Mouse (Mus musculus) cerebellum, adult (tissue): ENCODE measurements around the gene Ccdc162.
"Not testable (repeated sequence)": the region's sequence is repeated elsewhere in the genome, so short reads cannot be mapped to it uniquely, and the experiment has no call there.

Source experiments
- ATAC-seq: cut with Nextera tagmentation; 2 replicates; pipeline ENCODE4 v1.9.2; 2017; ENCODE audit warnings: mild to moderate bottlenecking, moderate library complexity, mixed read lengths; ENCODE audit not compliant: insufficient number of reproducible peaks, low FRiP score, low TSS enrichment

The Ccdc162 gene

GRCm38 (mm10) chr10:41709341-41709740 is 7.1 kb downstream of the Ccdc162 start:
- no peak for ATAC-seq

- ATAC-seq, result no peak
Observed at GRCm38 (mm10) chr10:41699669-41700068, 16.8 kb downstream of the Ccdc162 start.

GRCm38 (mm10) chr10:41697040-41697439 is 19.4 kb downstream of the Ccdc162 start:
- no peak for ATAC-seq

DNA sequence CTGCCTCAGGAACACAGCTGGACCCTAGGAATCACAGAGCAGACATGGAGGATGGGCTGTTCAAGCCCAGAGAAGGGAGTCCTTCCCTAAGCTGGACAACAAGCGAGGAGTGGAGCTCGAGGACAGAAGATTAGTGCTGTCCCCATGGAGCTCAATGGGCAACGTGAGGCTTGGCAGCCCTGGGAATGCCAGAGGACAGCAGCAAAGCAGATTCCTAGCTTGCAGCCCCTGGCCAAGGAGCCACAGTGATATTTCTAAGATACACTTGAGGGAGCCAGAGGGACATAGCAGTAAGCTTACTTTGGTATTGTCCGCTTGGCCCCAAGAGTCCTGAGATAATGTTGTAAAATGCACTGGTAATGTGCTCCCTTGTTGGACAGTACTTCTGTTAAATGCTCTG is 25.5 kb downstream of the Ccdc162 start:
- ATAC-seq, result no peak

DNA sequence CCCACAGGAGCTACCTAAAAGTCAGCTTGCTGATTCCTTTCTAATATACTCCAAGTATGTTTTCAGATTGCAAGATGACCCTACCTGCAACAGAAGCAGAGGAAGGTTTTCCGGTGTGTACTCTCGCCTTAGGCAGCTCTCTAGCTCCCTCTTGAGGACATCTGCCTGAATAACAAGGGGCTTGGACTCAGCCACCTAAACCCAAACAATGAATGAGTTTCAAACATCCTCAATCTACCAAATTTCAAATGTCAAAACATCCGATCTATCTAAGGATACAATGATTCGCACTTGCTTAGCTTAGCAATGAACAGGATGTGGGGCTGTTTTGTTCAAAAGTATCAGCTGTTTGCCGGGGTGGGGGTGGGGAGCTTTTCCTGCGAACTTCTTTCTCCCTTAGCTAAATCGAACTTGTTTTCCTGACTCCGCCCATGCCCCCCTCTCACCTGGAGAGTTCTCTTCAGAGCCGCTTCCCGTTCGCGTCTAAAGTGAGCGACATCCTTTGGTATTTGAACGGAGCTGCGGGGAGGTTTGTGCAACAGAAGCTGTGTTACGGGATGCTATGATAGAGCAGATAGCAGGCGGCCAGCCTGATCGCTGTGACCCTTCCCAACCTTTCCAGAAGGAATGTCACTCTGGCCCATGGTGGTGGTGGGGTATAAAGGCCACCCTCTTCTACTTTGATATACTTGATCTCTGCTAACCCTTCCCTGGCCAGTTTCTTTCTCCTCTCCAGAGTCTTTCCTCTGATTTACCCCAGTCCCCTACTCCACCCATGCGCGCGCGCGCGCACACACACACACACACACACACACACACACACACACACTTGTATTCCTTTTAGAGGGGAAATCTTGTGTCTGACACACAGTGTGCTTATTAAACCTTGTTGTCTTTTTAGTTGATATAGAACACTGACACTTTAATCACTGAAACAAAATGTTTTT is 26.2 kb downstream of the Ccdc162 start:
- peak; percentile 49; the same call in 1 of the 2 replicates for ATAC-seq

GRCm38 (mm10) chr10:41684548-41684996 is 31.9 kb downstream of the Ccdc162 start:
- no peak for ATAC-seq

- ATAC-seq, result 0 out of 2 replicates have a peak, but pooled peaks have one; percentile 31
Observed at GRCm38 (mm10) chr10:41682546-41683393, 33.7 kb downstream of the Ccdc162 start.

GRCm38 (mm10) chr10:41678746-41679360 is 37.6 kb downstream of the Ccdc162 start:
- peak; percentile 89 for ATAC-seq

DNA sequence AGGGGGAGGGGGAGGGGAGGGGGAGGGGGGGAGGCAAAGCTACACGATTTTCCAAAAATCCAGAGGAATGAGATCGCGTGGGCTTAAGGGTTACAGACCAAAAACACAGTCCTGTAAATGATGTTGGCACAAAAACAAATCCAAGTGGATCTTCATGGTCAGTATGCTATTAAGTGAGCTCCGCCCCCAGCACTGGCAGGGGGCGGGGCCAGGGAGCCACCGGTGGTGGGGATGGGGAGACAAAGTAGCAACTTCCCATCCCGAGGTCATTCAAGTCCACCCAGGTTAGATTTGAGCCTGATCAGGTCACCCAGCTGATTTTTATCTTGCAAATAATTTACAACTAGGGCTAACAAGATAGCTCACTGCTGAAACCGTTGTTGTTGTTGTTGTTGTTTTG is 39.0 kb downstream of the Ccdc162 start:
- ATAC-seq, result no peak

DNA sequence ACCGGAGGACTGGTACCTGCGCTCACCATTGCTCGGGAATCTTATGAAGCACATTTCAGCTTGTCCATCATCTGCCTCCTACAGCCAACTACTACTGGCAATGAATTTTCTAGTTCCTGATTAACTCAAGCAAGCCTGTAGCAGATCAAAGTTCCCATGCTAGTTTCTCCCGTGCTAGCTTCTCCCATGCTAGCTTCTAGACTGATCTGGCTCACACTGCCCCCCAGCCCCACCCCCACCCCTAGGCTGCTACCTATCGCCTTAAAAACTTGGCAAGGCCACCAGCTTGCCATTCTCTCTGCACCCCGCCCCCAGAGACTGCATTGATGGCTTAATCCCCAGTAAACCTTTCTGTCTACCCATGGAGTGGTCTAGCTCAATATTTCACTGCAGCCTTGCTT is 39.8 kb downstream of the Ccdc162 start:
- ATAC-seq, result no peak

DNA sequence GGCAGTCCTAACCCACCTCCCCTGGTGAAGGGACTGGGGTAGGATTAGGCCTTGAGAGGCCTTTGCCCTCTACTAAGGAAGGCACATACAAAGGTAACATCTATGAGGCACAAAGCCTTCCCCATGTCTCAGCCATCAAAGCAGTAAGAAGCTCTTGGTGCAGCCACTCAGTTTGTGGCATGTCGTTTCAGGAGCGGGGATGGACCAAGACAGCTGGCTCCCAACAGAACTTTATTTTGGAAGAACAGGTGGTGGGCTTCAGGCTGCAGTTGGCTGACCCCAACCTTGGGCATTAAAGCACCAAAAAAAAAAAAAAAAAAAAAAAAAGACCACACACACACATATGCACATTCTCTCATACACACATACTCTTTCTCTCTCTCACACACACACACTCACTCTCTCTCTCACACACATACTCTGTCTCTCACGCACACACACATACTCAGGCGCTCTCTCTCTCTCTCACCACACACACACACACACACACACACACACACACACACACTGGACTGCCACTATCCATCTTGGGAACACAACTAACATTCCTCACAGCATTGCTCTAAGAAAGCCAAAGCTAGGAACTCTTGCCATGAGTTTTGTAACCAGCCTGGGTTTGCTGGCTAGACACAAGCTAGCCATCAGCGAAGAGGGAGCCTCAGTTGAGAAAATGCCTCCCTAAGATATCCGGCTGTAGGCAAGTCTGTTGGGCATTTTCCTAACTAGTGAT is 40.4 kb downstream of the Ccdc162 start:
- no peak for ATAC-seq

- no peak for ATAC-seq
Observed at GRCm38 (mm10) chr10:41675243-41675642, 41.2 kb downstream of the Ccdc162 start.

GRCm38 (mm10) chr10:41674362-41674761 is 42.1 kb downstream of the Ccdc162 start:
- no peak for ATAC-seq

DNA sequence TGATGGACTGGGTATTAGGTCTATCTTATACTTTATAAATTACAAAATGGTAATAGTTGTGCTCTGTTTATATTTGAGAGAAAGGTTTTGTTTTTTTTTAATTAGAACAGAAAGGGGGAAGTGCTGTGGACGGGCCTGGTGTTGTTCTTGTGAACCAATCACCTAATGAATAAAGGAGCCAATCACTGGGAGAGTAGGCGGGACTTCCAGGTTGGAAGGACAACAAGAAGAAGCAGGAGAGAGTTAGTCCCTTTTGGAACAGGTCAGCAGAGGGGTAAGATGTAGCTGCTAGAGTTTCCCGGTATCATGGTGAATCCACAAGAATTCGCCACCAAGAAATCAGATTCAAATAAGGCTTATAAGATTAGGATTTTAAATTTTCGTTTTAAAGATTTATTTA is 46.2 kb downstream of the Ccdc162 start:
- ATAC-seq, result no peak

- no peak for ATAC-seq
Observed at GRCm38 (mm10) chr10:41665498-41665897, 50.9 kb downstream of the Ccdc162 start.

GRCm38 (mm10) chr10:41659671-41660070 is 56.8 kb downstream of the Ccdc162 start:
- not testable (repeated sequence) for ATAC-seq

- not testable (repeated sequence) for ATAC-seq
Observed at GRCm38 (mm10) chr10:41655684-41656083, 60.8 kb downstream of the Ccdc162 start.

- no peak for ATAC-seq
Observed at GRCm38 (mm10) chr10:41652988-41653387, 63.4 kb downstream of the Ccdc162 start.

- no peak for ATAC-seq
Observed at GRCm38 (mm10) chr10:41652094-41652775, 64.2 kb downstream of the Ccdc162 start.
